Mouse (Mus musculus) urinary bladder, postnatal 4 days (tissue): ENCODE results near the gene Col8a2.
A peak's percentile ranks its signal among the peaks of the same experiment; 100 is the strongest.

Experiments
- DNase-seq, 2 experiments: peaks; one replicate each; pipeline ENCODE4 v3.0.0; 2021 to 2022; ENCODE audit warnings: low spot score in 2 of 2

The Col8a2 gene

GRCm38 (mm10) chr4:126286492-126286891 lies at the start of gene Col8a2:
TSS of gene Col8a2 (plus strand) at chr4:126286793.
- peak in 1 of 2 experiments; percentile 66 for DNase-seq

- DNase-seq = no peak
Measured at GRCm38 (mm10) chr4:126237721-126238242, 48.8 kb upstream of the Col8a2 start.

- no peak for DNase-seq
Measured at GRCm38 (mm10) chr4:126239862-126240475, 46.6 kb upstream of the Col8a2 start.

DNA sequence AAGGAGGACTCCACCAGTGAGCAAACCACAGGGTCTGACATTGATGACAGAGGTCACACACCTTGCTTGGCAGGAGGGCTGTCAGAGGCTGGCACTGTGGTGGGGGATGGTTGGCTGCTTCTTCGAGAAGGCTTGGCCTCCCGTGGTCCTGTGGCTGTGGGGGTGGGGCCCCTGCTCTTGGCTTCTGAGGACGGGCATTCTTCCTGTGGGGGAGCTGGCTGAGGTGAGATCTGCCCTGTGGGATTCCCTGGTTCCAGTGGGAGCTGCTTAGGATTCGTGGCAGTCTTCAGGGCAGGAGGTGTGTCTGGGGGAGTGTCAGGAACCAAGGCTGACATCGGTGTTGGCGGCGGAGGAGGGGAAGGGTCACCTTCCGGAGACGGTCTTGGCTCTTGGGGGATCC lies 44.6 kb upstream of the Col8a2 start:
- no peak for DNase-seq

DNA sequence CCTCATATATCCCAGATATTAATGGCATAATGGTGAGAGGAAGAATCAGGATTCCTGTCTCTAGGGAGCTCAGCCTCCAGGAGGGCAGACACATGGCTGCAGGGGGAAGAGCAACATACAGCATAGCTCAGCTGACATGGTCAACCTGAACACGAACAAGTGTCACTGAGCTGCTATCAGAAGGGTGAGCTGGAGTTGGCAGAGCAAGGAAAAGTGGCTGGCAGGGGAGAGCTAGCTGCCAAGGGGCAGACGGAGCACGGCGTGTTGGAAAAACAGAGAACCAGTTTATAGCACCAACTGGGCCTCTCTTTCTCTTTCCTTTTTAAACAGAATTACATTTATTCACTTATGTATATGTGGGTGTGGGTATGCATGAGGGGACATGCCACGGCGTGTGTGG lies 44.1 kb upstream of the Col8a2 start:
- no peak for DNase-seq

DNA sequence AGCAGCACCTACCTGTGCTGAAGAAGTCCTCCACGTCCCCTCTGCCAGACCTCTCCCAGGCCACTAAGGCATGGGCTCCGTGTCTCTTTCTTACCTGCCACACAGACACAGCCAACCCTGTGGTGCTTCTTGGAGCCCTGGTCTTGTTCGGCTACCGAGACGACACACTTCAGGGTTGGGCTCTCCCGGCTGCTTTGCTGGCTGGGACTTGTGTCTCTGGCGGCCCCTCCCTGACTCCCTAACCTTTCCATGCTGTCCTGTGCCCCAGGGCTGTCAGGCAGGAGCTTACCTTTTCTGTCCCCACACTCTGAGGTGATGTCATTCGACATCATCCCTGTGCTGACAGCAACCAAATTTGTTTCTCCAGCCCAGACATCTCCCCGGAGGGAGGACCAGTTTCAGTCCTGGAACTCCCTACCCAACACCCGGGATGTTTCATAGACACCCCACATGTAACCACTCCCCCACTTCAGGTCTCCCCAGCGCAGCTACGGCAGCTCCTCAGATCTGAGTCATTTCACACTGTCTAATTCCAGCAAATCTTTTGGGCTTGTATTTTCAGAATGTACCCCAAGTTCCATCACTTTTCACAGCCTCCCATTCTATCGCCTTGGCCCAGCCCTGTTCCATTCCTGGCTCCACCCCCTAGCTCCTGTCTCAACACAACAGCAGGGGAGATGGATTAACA lies 40.2 kb upstream of the Col8a2 start:
- DNase-seq = no peak

- DNase-seq = no peak
Measured at GRCm38 (mm10) chr4:126248261-126248868, 38.2 kb upstream of the Col8a2 start.

GRCm38 (mm10) chr4:126250659-126251058 lies 35.9 kb upstream of the Col8a2 start:
- no peak for DNase-seq

DNA sequence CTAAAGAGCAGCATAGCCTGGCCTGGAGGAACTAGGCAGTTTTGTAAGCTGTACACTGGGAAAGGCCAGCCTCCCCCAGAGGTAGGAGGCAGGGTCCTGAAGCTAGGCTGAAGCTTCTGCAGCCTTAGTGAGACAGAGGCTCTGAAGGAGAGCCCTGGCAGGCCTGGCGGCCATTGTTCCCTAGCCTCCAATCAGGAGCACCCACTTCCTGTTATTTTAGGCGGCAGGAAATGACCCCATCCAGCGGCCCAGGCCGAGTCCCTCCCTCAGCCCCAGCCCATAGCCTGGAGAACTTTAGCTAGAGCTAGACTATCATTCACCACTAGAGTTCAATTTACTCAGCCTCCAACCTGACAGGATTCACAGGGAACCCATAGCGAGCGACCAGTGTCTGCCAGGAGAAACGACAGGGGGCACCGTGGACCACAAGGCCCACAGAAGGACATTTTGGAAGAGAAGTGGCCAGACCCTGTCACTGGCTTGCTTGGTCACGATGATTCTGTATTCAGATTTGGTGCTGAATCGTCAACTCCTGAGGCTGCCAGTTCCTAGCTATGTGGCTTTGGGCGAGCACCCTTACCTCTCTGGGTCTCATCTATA lies 34.8 kb upstream of the Col8a2 start:
- DNase-seq = no peak

DNA sequence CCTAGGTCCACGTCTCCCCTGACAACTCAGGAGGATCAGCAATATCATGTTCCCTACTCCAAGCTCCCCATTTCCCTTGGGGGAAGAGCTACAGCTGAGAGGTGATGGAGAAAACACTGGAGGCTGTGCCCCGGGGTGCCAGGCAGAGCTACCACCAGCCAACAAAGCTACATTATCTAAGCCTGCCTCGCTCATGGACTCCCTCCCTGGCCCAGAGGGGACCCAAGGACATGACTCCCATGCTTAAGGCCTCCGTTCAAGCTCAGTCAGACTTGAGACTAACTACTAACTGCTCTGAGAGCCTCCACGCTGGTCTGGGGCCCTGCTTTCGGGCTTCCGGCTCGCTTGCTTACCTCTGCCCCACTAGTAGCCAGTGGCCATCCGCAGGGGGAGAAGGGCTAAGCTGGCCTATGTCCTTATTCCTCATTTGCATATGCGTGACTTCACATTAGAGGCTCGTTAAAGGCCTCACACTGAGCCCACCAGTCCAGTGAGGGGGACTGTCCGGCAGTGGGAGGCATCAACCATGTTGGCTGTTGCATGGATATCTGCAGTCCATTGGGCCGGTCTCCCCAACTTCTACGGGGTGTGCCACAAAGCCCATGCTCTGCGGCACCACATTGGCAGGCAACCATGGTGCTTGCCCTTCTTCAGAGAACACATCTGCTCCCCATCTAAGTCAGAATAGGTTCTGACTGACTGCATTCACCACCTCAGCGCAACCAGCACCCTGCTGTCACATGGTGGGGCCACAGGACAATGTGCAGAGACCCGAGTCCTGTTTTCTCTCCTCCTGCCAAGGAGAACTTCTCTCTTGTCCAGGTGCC lies 34.0 kb upstream of the Col8a2 start:
- no peak for DNase-seq

GRCm38 (mm10) chr4:126253637-126254272 lies 32.8 kb upstream of the Col8a2 start:
- no peak for DNase-seq

GRCm38 (mm10) chr4:126254315-126255112 lies 32.1 kb upstream of the Col8a2 start:
- peak in 1 of 2 experiments; percentile 72 for DNase-seq

GRCm38 (mm10) chr4:126255113-126256001 lies 31.2 kb upstream of the Col8a2 start:
- DNase-seq = peak in 1 of 2 experiments; percentile 60

DNA sequence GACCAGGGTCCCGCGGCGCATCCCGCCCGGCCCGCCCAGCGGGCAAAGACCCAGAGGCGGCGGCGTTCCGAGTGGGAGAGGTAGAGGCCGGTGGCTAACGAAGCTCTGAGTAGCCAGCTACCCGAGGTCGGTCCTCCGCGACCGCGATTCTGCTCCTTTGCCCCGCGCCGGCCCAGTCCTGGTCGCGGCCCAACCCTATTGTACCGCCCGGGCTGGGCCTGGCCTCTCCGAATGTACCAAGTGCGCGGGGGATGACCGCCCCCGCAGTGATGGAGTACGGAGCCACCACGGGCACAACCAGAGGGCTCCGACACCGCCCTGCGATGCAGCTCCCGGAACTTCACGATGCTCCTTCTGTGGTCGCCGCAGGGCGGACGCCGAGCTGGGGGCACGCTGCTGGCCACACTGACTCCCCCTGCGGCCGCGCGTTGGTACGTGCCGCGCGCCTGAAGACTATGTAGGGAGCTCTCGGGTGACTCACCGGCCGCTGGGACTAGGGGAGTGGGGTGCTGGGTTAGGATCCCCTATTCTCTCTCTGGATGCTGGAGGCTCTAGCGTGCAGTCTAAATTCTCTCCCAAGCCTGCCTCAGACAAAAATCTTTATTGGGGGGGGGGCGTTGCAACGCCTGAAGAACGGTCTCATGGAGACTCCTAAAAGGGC lies 30.3 kb upstream of the Col8a2 start, which contains the start of gene Map7d1:
Gene Map7d1, minus strand, starts transcription at position 213 of the 661 bp plus-strand sequence.
- peak; percentile 85 to 88 for DNase-seq

DNA sequence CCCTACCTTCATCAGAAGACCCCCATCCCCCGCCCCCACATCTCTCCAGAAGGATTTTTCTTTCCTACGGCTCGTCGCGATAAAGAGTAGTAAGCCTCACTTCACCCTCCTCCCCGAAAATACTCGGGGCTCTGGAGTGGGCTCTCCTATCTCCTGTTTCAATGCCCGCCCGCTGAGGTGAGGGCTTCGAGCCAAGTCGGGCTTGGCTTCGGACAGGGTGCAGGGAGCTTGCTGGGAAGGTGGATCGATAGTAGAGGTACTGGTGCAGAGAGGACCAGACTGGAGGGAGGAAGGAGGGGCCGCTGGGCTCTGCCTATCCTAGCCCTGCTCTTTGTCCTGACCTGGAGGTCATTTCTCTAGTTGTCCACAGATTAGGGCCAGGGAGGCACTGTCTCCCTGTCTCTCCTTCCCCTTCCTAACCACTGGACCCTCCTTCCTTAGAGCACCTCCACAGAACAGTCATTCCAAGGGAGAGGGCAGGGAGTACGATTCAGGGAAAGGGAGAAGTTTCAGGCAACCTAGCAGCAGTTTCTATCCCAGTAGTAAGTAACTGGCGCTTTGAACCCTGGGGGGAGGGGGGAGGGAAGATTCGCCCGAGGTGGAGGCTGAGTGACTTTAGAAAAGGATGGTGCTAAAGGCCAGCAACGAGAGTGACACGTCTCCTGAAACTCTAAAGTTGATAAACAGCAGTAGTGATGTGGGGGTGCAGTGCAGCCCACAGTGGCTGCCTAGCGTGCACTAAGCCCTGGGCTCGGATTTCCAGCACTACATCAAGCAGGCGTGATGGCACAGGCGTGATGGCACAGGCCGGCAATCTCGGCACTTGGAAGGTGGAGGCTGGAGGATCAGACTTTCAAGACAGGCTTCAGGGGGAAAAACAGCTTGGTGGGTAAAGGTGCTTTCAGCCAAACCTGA lies 29.4 kb upstream of the Col8a2 start:
- DNase-seq = peak in 1 of 2 experiments; percentile 62

DNA sequence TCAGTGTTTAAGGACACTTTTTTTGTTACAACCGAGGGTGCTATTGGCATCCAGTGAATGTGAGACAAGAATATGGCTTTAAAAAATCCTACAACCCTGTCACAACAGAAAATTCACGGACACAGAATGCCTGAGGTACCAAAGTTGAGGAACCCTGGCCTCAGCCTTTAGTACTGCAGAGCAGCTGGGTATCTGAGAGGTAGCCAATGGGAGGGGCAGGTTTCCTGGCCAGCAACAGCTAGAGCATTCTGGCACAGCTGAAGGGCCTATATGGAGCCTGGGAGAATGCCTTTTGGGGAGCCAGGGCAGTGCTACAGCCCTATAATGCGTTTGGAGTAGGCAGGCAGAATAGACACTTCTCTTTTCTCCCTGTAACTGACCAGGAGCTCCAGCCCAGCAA lies 27.5 kb upstream of the Col8a2 start:
- peak in 1 of 2 experiments; percentile 62 for DNase-seq

GRCm38 (mm10) chr4:126259523-126260160 lies 27.0 kb upstream of the Col8a2 start:
- DNase-seq = peak; percentile 75 to 79
